ENCODE assay signal across 8 mouse cellular contexts in genomic region chr10:75893089-75893750, GRCm38 (mm10). TPM values are rescaled to one million over a fixed set of nuclear protein-coding genes. Genes with fewer than 3 reads are reported as not detected.
DNase-seq lines count a peak whose midpoint lies in the region; ATAC-seq and TF ChIP-seq lines count a peak whose summit lies in the region.

TSS of gene Derl3 (plus strand) at chr10:75893413.

- no peaks in the 10 kb centered on the region for H3K27me3 ChIP-seq in hindbrain, postnatal 0 days (ENCODE audit: insufficient read depth, low read length)

- H3K4me1 ChIP-seq in hindbrain, postnatal 0 days (ENCODE audit: insufficient read depth, low read length) = peaks cover 4% of the 10 kb centered on the region

- DNase-seq in ZHBTc4 (ENCODE audit: low read depth, low spot score) = peak; percentile 100
- peak; percentile 83 to 86 for DNase-seq in gastrocnemius, adult 8-10 months (ENCODE audit: low spot score in 2 of 2)
- DNase-seq in hindbrain, postnatal 0 days (ENCODE audit: low spot score) = peak; percentile 98
- peak; percentile 92 to 98 for DNase-seq in left cerebral cortex, adult 18-20 months (ENCODE audit: low spot score in 2 of 2)
- peak; percentile 94 to 96 for DNase-seq in lung, postnatal 4 days
- peak; percentile 92 for DNase-seq in retina, postnatal 7 days (ENCODE audit: low read depth, low spot score)
- peak; percentile 90 for DNase-seq in urinary bladder, adult 18-20 months (ENCODE audit: low spot score in 2 of 2)

- H3K9me3 ChIP-seq in hindbrain, postnatal 0 days (ENCODE audit: low read length) = no peaks in the 10 kb centered on the region

- peak within 1 kb of the TSS; percentile 41 for H3K27ac ChIP-seq in hindbrain, postnatal 0 days

- H3K4me2 ChIP-seq in hindbrain, postnatal 0 days (ENCODE audit: low read depth, low read length) = peak within 1 kb of the TSS; percentile 85

- WGBS in hindbrain, postnatal 0 days = 2% methylated on average over 49 of the region's 51 CpGs

- H3K9ac ChIP-seq in hindbrain, postnatal 0 days (replicated peaks; ENCODE audit: low read length) = peak within 1 kb of the TSS; percentile 52; the same call in 1 of the 2 replicates

- H3K4me3 ChIP-seq in hindbrain, postnatal 0 days (ENCODE audit: low read length) = peak within 1 kb of the TSS; percentile 40

- H3K36me3 ChIP-seq in hindbrain, postnatal 0 days (ENCODE audit: insufficient read depth, low read length) = peaks cover 24% of the 10 kb centered on the region

- peak; percentile 98 for ATAC-seq in common myeloid progenitor, adult 5-6 weeks (replicated peaks; ENCODE audit: low read depth, poor library complexity, severe bottlenecking)
- ATAC-seq in hindbrain, postnatal 0 days = peak; percentile 99

- no peak for TF ChIP-seq CTCF in hindbrain, postnatal 0 days (IDR thresholded peaks at IDR 0.05; ENCODE audit: low read depth)

RNA-seq across cellular contexts. Expression of gene Derl3, which starts in this region (rescaled TPM):
- not detected in 2 replicates for total RNA-seq in common myeloid progenitor, adult 5-6 weeks (2017)
- total RNA-seq in gastrocnemius, adult 8-10 months (2022) = 1 to 10 TPM in 1 of 4 experiments, not detected in 3; 1.1 TPM
- total RNA-seq in hindbrain, postnatal 0 days (2014; rRNA removed) = 0.79 and 1.8 TPM in 2 replicates
- polyA plus RNA-seq in hindbrain, postnatal 0 days (2015; fragmentation: Nextera tagmentation; extraction: Ambion mirVana) = 0.63 and 0.74 TPM in 2 replicates
- total RNA-seq in left cerebral cortex, adult 18-20 months (2021) = 1 to 10 TPM; 4.0 to 4.9 TPM

Comparison
In these comparisons a context has a peak if more than half of its experiments do, and no peak if none do; other contexts are left out.
1. Peak in every context shown above with its lines: DNase-seq, ATAC-seq, H3K4me3 ChIP-seq and H3K27ac ChIP-seq.
2. Peak in ATAC-seq in common myeloid progenitor, adult 5-6 weeks; RNA of the gene not detected or under 1 TPM.